Mouse (Mus musculus) left cerebral cortex, postnatal 14 days (tissue): Measurements from ENCODE around the gene Sipa1l3. TPM values are rescaled to one million over a fixed set of nuclear protein-coding genes. Genes with fewer than 3 reads are reported as not detected.

Experiments used
- DNase-seq, 2 experiments: peaks; one replicate each; pipeline ENCODE4 v3.0.0; 2021 to 2022; ENCODE audit warnings: low spot score in 2 of 2, mixed read lengths in 1 of 2
- intact Hi-C: fragments of 180-260 bp; cut with DNase I; formaldehyde crosslinking; loops from one replicate; pipeline ENCODE4 v1.15.1; 2025
- total RNA-seq, 2 experiments: library from RNA; stranded (reverse); gene quantifications; 2 replicates each; pipeline ENCODE4 v1.2.3; 2021

The Sipa1l3 gene
- total RNA-seq, 2 experiments from 2014 or later: 50.1 to 54.8 TPM

DNA sequence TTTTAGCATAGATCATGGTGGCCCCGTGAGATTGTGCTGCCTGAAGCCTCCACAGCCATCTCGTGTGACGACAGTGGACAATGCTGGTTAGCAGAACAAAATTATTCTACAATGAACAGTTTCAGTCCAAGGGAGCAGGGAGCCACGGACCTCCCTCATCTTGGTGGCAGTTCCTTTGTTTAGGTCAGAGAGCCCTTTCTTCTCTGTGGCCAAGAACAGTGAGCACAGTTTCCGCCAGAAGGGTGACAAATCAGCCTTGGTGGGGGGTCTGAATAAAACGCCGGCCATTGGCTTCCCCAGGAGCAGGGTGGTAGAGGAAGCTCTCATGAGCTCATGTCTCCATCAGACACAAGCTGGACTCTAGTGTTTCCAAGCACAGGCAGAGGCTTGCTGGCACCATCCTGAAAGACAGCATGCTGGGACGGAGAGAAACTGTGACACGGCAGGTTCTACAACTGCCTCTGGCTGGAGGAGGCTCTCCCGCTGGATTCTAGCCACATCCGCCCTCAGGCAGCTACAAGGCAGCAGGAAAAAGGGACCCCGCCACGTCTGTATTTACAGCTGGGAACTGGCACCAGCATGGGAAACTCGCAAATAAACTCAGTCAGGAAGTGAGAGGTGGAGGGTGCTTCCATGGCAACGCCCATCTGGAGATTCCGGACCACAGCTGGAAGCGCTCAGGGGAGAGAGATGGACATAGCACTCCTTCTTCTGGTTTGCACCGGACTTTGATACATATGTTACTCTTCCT lies 65.3 kb downstream of the Sipa1l3 start:
- DNase-seq: peak; percentile 56 to 66
- intact Hi-C loops: no loop called here

DNA sequence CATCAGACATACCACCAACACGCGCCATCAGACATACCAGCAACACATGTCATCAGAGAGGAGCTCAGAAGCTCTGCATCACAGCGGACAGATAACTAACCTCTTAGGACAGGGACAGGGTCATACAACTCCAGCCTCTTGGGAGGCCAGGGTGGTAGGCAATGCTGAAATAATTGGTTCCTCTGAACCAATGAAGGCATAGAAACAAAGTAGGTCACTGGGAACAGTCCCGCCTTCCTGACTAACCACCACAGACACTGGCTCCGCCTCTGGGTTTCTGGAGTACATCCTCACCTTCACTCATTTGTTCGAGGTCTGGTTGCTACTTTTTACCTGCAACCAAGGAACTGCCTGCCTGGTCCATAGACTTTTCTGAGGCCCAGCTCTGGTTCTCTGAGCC lies 66.1 kb downstream of the Sipa1l3 start:
- intact Hi-C loops: no loop called here
- DNase-seq: no peak

DNA sequence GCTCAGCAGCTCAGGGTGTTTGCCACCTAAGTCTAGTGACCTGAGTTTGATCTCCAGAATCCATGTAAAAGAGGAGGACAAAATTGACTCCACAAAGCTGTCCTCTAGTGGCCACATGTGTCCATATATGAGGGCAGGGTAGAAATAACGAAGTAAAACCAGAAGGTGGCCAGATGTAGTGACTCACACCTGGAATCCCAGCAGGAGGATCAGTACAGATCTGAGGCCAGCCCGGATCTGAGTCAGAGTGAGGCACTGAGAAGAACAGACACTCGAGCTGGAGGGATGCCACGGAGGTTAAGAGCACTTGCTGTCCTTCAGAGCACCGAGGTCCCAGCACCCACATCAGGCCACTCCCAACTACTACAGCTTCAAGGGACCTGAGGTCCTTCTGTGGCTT lies 68.3 kb downstream of the Sipa1l3 start:
- intact Hi-C loops: no loop called here
- DNase-seq: no peak

DNA sequence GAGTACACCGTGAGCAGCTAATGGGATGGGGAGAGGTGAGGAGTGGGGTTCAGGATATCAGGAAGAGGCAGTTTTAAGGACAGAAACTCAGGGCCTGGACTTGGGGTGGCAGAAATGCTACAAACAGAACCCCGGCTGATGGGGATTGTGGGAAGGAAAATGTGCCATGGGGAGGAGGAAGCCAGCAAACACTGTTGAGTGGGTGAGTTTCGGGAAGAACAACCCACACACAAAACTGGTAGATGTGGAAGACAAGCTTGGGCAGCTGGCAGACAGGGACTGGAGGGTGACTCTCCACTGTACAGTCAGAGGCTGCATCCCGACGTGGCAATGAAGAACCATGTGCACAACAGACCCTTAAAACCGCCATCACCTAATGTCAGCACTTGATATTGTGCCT lies 69.6 kb downstream of the Sipa1l3 start:
- no peak for DNase-seq
- intact Hi-C loops: no loop called here

GRCm38 (mm10) chr7:29447147-29447829 lies 71.2 kb downstream of the Sipa1l3 start:
- DNase-seq: no peak
- intact Hi-C loops: no loop called here

GRCm38 (mm10) chr7:29446156-29446555 lies 72.3 kb downstream of the Sipa1l3 start:
- intact Hi-C loops: no loop called here

GRCm38 (mm10) chr7:29444527-29444926 lies 73.9 kb downstream of the Sipa1l3 start:
- intact Hi-C loops: no loop called here
- DNase-seq: no peak

More at GRCm38 (mm10) chr7:29446156-29446555, 72.3 kb downstream of the Sipa1l3 start:
- no peak for DNase-seq

GRCm38 (mm10) chr7:29444070-29444469 lies 74.4 kb downstream of the Sipa1l3 start:
- intact Hi-C loops: no loop called here
- peak in 1 of 2 experiments; percentile 56 for DNase-seq

DNA sequence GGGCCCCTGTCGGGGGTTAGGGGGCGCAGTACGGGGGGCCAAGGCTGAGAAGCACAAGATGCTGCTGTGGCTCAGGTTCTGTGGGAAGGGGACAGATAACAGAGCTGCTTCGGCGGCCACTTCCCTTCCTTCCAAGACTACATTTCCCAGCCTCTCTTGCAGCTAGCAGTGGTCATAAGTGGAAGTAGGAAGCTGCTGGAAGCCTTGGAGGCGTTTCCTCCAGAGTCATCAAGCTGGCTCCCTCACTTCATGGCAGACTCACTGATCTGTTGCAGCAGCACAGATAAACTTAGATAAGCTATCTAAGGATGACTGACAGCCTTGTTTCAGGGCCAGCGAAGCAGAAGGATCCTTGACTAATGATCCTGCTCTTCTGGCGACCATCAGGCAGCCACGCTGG lies 76.6 kb downstream of the Sipa1l3 start:
- intact Hi-C loops: no loop called here
- peak; percentile 40 to 65 for DNase-seq

DNA sequence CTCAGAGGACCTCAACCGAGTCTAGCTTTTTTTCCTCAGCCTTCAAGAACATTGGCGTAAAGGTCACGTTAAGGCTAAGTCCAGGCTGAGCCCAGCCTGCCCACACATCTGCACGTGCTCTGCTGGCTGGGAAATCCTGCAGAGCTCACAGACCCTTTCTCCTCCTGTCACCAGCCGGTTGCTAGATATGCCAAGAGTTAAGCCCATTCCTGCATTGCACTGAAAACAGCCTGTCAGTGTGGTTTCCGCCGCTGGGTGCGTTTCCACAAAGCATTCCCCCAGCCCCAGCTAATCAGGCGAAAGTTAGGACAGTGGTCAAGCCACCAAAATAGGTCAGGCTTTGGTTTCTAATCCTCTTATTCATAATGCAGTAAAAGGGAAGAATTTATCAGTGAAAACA lies 77.3 kb downstream of the Sipa1l3 start:
- intact Hi-C loops: no loop called here
- no peak for DNase-seq

DNA sequence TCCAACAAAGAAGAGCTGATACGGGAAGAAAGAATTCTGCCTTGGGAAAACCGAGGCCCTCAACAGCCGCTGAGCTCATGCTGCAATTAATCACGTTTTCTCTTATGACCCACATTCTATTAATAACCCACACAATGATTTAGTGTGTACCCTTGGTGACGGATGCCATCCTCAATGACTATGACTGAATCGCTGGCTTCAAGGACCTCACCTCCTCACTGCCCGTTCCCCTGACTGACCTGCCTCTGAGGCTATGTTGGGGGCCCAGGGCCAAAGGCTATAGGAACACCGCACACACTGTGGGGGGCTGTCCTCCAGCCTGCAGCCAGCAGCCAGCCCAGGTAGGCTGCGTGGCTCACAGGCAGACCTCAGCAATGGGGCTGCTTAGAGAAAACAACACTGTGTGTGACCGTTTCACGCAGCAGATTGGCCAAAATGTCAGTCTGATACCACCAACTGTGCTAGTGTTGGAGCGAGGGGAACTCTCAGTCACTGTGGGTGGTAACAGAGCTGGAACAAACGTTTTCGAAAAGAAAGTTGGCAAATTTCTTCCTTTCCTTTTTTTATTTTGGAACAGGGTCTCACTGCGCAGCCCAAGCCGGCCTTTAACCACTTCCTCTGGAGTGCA lies 79.7 kb downstream of the Sipa1l3 start:
- intact Hi-C loops: loop anchor here (5.0 kb wide), 1 partner anchor 46 kb away; no protein-coding TSS in a partner anchor
- peak in 1 of 2 experiments; percentile 40 for DNase-seq

GRCm38 (mm10) chr7:29438204-29438603 lies 80.2 kb downstream of the Sipa1l3 start:
- no peak for DNase-seq
- intact Hi-C loops: loop anchor here (5.0 kb wide), 1 partner anchor 46 kb away; no protein-coding TSS in a partner anchor

- intact Hi-C loops: loop anchor here (5.0 kb wide), 1 partner anchor 45 kb away; no protein-coding TSS in a partner anchor
- no peak for DNase-seq
Measured at GRCm38 (mm10) chr7:29437072-29437471, 81.4 kb downstream of the Sipa1l3 start.

- no peak for DNase-seq
Measured at GRCm38 (mm10) chr7:29434313-29435035, 84.0 kb downstream of the Sipa1l3 start.

GRCm38 (mm10) chr7:29433725-29434124 lies 84.7 kb downstream of the Sipa1l3 start:
- intact Hi-C loops: no loop called here
- no peak for DNase-seq

More at GRCm38 (mm10) chr7:29434313-29435035, 84.0 kb downstream of the Sipa1l3 start:
- intact Hi-C loops: loop anchor here (5.0 kb wide), 1 partner anchor 42 kb away; no protein-coding TSS in a partner anchor

DNA sequence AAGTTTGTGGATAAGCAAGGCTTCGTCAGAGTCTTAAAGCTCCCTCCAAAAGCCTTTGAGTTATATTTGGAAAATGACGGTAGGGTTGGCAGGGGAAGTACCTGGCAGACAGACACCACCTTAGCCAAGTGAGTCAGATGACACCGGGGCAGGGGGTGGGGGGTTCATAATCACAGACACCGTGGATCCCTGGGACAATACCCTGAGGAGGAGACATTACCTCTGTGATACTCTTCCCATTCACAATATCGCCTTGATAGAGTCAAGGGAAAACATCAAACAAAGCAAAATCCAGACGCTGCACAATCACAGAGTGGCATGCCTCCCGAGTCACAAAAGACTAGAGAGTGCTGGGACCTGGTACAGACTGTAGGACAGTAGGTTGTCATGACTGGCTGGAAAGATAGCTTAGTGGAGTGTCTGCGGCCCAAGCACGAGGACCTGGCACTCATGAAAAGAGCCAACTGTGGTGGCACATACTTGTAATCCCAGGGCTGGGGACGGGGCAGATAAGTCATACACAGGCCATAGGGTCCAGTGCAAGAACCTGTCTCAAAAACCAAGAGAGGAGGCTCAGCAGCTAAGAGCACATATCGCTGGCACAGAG lies 85.4 kb downstream of the Sipa1l3 start:
- DNase-seq: no peak
- intact Hi-C loops: no loop called here

GRCm38 (mm10) chr7:29432180-29432946 lies 86.1 kb downstream of the Sipa1l3 start:
- intact Hi-C loops: no loop called here
- DNase-seq: no peak

DNA sequence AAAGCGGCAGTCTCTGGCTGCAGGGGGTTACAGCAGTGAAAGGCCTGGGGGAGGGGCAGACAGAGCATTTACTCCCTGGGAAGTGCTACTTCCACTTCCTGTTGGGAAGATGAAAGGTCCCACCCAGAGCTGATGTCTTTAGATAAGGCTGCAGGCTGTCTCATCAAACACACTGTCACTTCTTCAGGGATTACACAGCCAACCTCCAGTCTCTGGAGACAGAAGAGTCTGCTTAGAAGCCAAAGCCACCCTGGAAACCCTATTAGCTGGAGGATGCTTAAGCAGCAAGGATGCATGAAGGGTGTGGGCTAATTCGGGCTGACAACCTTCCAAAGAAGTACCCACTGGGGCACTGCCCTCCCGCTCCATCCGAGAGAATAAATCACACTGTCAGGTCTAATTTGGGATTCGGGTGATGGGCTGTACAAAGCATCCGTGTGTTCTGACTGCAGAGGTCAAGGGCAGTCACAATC lies 87.7 kb downstream of the Sipa1l3 start:
- no peak for DNase-seq
- intact Hi-C loops: no loop called here
